Mouse (Mus musculus) hematopoietic stem cell, adult 5-6 weeks (primary cell): Measurements from ENCODE around the gene Rom1. TPM values are rescaled to one million over a fixed set of nuclear protein-coding genes. Genes with fewer than 3 reads are reported as not detected.

Experiments
- ATAC-seq, 2 experiments: fragments of 125-278 bp in 1 of 2; replicated peaks in 1 of 2; 2 replicates each; pipeline ENCODE4 v1.8.0; 2016 to 2017; ENCODE audit warnings: inconsistent platforms in 2 of 2, mild to moderate bottlenecking in 2 of 2, moderate number of reproducible peaks in 2 of 2, low read depth in 1 of 2, moderate TSS enrichment in 1 of 2; ENCODE audit not compliant: low FRiP score in 2 of 2, poor library complexity in 2 of 2, severe bottlenecking in 2 of 2, insufficient read depth in 1 of 2, low TSS enrichment in 1 of 2
- total RNA-seq: library from RNA; stranded (forward); fragments of 172-1452, 232-1000 nt; gene quantifications from 2 replicates; pipeline ENCODE4 v1.2.3, GENCODE M21; 2017

The Rom1 gene
- total RNA-seq, 1 experiment from 2014 or later: 2.1 TPM

- no peak for ATAC-seq
These were observed 16.1 kb upstream of the Rom1 start for GRCm38 (mm10) chr19:8945251-8945650.

DNA sequence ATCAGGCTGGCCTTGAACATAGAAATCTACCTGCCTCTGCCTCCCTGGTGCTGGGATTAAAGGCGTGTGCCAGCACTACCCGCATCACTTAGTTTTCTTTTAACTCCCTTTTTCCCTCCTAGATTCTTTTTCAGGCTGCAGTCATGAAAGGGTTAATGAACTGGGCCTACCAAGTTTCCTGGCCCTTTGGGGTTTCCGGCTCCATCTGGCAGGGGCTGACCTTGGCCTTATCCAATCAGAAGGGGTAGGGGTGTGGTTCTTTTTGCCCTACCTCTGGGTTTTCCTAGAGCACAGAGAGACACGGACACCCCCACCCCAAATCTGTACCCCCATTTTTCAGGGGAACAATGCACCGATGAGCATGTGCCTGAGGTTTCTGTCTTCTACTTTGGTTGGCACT, 15.6 kb upstream of the Rom1 start:
- no peak for ATAC-seq

- ATAC-seq: no peak
These were observed 14.9 kb upstream of the Rom1 start for GRCm38 (mm10) chr19:8944062-8944461.

DNA sequence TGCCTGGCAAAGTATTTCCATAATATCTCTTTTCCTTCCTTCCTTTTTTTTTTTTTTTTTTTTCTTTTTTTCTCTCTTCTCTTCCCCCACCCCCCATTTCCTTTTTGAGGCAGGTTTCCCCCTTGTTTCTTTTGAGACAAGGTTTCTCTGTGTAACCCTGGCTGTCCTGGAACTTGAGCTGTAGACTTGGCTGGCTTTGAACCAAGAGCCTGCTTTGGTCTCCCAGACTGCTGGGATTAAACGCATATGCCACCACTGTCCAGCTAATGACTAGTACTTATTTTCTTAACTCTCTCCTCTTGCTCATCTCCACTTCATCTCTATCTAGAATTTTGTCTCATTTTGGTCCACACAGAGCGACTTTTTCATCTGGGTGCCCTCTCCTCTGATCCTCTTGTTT, 13.9 kb upstream of the Rom1 start:
- ATAC-seq: no peak

DNA sequence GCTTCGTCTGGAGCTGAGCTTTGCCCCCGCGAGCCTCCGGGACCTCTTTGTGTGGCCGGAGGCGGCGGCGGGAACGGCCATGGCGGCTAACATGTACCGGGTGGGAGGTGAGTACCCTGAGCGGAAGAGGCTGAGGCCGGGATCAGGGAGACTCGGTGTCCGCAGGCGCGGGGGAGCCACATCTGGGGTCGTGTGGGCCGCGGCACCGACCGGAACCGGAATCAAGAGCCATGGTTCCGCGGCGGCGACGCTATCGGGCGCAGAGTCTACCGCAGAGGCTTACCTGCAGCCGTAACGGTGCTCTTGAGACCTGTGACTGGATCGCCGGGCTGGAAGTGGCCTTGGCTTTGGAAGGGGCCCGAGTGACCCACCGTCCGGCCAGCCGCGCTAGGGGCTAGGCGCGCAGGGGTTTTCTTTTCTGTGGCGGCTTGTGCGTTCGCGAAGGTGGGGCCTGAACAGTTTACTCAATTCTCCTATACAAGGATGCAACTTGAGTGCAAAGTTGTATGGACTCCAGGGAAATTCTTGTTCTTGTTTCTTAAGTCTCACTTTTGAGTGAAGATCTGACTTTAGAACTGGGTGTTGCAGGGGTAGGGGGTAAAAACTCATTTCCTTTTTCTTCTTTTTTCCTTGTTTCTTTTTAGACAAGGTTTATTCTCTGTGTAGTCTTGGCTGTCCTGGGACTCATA, 13.3 kb upstream of the Rom1 start:
- peak in 1 of 2 experiments; percentile 41; a peak in 2 of 4 replicates for ATAC-seq

GRCm38 (mm10) chr19:8941515-8942217, 12.5 kb upstream of the Rom1 start, which contains the start of gene Mta2:
TSS of gene Mta2 (plus strand) at chr19:8941875.
- peak; percentile 84 to 87 for ATAC-seq

GRCm38 (mm10) chr19:8941136-8941514, 12.0 kb upstream of the Rom1 start:
- no peak for ATAC-seq

DNA sequence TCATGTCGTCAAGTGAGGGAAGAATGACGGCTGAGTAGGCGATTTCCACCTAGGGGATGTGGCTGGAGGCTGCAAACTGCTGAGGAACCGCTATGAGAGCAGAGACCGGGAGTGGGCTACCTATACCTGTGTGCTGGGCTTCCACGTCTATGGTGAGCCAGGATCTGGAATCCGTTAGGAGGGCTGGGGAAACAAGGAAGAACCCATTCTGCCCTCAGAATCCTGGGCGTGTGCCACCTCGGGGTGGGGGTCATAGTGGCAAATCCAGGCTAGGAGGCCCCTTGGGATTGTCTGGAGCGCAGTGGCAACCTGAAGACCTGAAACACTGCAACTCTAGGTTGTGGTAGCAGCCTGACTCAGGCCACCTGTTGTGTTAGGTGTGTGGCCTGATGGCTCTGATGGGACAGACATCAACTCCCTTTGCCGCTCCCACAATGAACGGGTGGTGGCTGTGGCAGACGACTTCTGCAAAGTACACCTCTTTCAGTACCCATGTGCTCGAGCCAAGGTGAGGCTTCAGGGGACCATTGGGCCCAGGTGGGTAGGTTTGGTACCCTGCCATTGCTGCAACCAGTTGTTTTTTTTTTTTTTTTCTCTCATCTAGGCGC, 11.5 kb upstream of the Rom1 start:
- ATAC-seq: no peak

- no peak for ATAC-seq
These were observed 7.6 kb upstream of the Rom1 start for GRCm38 (mm10) chr19:8936736-8937135.

- ATAC-seq: no peak
These were observed 1.6 kb upstream of the Rom1 start for GRCm38 (mm10) chr19:8930771-8931170.

DNA sequence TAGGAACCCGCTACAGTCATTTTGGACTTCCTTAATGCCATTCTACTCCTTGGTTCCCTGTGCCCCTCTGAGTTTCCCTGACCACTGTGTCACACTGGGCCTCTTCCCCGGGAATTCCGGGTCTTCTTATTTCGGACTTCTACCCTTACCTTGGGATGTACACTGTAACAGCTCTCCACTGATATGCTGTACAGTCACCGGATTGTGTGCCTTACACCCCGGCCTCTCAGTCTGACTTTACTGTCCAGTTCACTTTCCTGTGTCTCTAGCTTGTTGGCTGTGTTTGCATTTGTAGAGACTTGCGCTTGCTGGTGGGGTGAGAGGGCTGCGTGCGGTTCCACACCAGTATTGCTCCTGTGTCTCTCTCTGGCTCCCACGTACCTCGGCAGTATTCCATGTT, 961 bp upstream of the Rom1 start:
- no peak for ATAC-seq

- peak; percentile 20 to 49; a peak in 3 of 4 replicates for ATAC-seq
These were observed 400 bp downstream of the Rom1 start for GRCm38 (mm10) chr19:8928689-8929223.

GRCm38 (mm10) chr19:8927891-8928525, 1.1 kb downstream of the Rom1 start:
- no peak for ATAC-seq

- no peak for ATAC-seq
These were observed 2.4 kb downstream of the Rom1 start for GRCm38 (mm10) chr19:8926766-8927165.

- ATAC-seq: no peak
These were observed 7.4 kb downstream of the Rom1 start for GRCm38 (mm10) chr19:8921741-8922140.

- 0 out of 4 replicates have a peak, but pooled peaks of 1 of the 2 experiments have one; percentile 10 for ATAC-seq
These were observed 8.3 kb downstream of the Rom1 start for GRCm38 (mm10) chr19:8920836-8921291.

- ATAC-seq: peak; percentile 82 to 83
These were observed 9.0 kb downstream of the Rom1 start, which contains the start of gene B3gat3 for GRCm38 (mm10) chr19:8920073-8920736. TSS of gene B3gat3 (plus strand) at chr19:8920374.
